ENCODE assay signal across 8 mouse cellular contexts in the genomic region with DNA sequence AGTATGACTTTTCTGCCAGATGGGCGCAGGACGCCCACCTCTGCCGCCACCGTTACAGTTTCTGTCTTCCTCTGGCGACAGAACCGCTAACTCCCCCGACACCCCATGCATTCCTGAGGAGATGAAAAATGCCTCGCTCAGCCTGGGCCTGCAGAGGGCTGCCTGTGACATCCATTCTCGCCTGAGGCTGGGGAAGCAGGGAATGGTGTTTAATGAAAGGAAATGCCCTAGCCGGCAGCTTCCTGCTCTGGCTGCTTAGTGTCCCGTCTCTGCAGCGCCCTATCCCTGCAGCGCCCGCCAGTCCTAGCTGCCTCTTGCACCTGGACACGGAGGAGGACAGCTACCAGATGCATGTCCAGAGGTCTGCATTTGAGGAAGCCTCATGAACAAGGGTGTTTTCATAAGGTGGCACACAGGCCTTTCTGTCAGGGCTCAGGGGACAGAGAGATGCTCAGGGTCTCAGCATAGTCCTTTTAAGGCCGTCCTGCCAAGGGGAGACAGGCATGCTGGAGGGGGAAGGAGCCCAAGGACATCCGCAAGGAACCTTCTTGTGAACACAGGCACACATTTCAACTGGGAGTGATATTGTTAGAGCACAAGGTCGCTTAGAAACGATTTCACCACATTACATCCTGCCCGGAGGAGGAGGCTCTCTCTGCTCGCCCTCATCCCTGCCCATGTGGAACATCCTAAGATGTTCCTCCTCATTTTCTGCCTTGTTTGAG. TPM values are rescaled to one million over a fixed set of nuclear protein-coding genes. Genes with fewer than 3 reads are reported as not detected.
DNase-seq lines count a peak whose midpoint lies in the region; ATAC-seq and TF ChIP-seq lines count a peak whose summit lies in the region.

No protein-coding gene starts in this region.

- no peak overlapping the region for H3K9ac ChIP-seq in lung, embryonic 16.5 days (ENCODE audit: low read length)
- peak overlapping the region; percentile 60 for H3K9ac ChIP-seq in forebrain, embryonic 12.5 days

- H3K79me2 ChIP-seq in myocyte (ENCODE audit: control insufficient read depth, insufficient read depth), result no peaks in the 10 kb centered on the region

- H3K4me2 ChIP-seq in lung, embryonic 16.5 days (ENCODE audit: low read depth, low read length), result peak overlapping the region; percentile 7
- peak overlapping the region; percentile 61 for H3K4me2 ChIP-seq in forebrain, embryonic 12.5 days
- peak overlapping the region; percentile 74 for H3K4me2 ChIP-seq in myocyte (ENCODE audit: low read depth)

- no peak for TF ChIP-seq POLR2A in myocyte (IDR thresholded peaks at IDR 0.05; ENCODE audit: insufficient read length, low read depth)

- no peak overlapping the region for H3K27ac ChIP-seq in lung, embryonic 16.5 days (ENCODE audit: low read length)
- H3K27ac ChIP-seq in forebrain, embryonic 12.5 days, result peak overlapping the region; percentile 74

- H3K27me3 ChIP-seq in lung, embryonic 16.5 days (ENCODE audit: control insufficient read depth, insufficient read depth, low read depth, low read length), result peaks cover 10% of the 10 kb centered on the region; the same call in 1 of the 2 replicates
- H3K27me3 ChIP-seq in forebrain, embryonic 12.5 days, result peaks cover 7% of the 10 kb centered on the region; the same call in 1 of the 2 replicates
- no peaks in the 10 kb centered on the region for H3K27me3 ChIP-seq in myocyte (ENCODE audit: control insufficient read depth, insufficient read depth, insufficient read length)

- H3ac ChIP-seq in myocyte (ENCODE audit: control insufficient read depth, insufficient read length), result no peak overlapping the region

- H3K9me3 ChIP-seq in lung, embryonic 16.5 days (ENCODE audit: control insufficient read depth, low read length), result no peaks in the 10 kb centered on the region
- H3K9me3 ChIP-seq in forebrain, embryonic 12.5 days, result no peaks in the 10 kb centered on the region

- no peaks in the 10 kb centered on the region for H3K36me3 ChIP-seq in lung, embryonic 16.5 days (ENCODE audit: control insufficient read depth, insufficient read depth, low read length)
- H3K36me3 ChIP-seq in forebrain, embryonic 12.5 days (replicated peaks), result no peaks in the 10 kb centered on the region
- no peaks in the 10 kb centered on the region for H3K36me3 ChIP-seq in myocyte (ENCODE audit: control insufficient read depth, insufficient read depth)

- no peak for DNase-seq in lung, postnatal 4 days
- peak; percentile 78 for DNase-seq in layer of hippocampus, adult 11-12 months (ENCODE audit: low spot score)
- no peak for DNase-seq in urinary bladder, postnatal 4 days (ENCODE audit: low spot score in 2 of 2)
- DNase-seq in adrenal gland, postnatal 25 days, result no peak
- no peak for DNase-seq in c-Kit-positive CD71-positive TER-119-positive erythroid progenitor cells, embryonic 14.5 days (ENCODE audit: low spot score)

- ATAC-seq in lung, embryonic 16.5 days (ENCODE audit: low read depth), result no peak
- peak; percentile 64 for ATAC-seq in forebrain, embryonic 12.5 days (ENCODE audit: low FRiP score)

- 11% methylated on average over 21 of the region's 21 CpGs for WGBS in lung, embryonic 16.5 days
- 13% methylated on average over 21 of the region's 21 CpGs for WGBS in forebrain, embryonic 12.5 days

- peaks cover 3% of the 10 kb centered on the region for H3K4me1 ChIP-seq in lung, embryonic 16.5 days (replicated peaks; ENCODE audit: control insufficient read depth, insufficient read depth, low read length)
- H3K4me1 ChIP-seq in forebrain, embryonic 12.5 days, result peaks cover 53% of the 10 kb centered on the region

- H3K4me3 ChIP-seq in lung, embryonic 16.5 days (ENCODE audit: low read length), result 0 out of 2 replicates have a peak overlapping the region, but pooled peaks have one; percentile 6
- H3K4me3 ChIP-seq in forebrain, embryonic 12.5 days (replicated peaks), result peak overlapping the region; percentile 34
- no peak overlapping the region for H3K4me3 ChIP-seq in myocyte

TF ChIP-seq in myocyte, 11 proteins besides CTCF, POLR2A, EP300 and RAD21:
- TF ChIP-seq CEBPB (IDR thresholded peaks at IDR 0.05; ENCODE audit: insufficient read depth, poor library complexity, severe bottlenecking) (no peak), MYOD1 (IDR thresholded peaks at IDR 0.05; ENCODE audit: control insufficient read depth in 1 of 3, insufficient read length in 2 of 3, low read depth in 2 of 3) (peak in 1 of 3 experiments; percentile 4)

RNA-seq across cellular contexts. Expression of a gene that starts 13.7 kb away (rescaled TPM):
- polyA plus RNA-seq in lung, embryonic 16.5 days (2015; fragmentation: Nextera tagmentation; extraction: Ambion mirVana), result 0.50 and 0.52 TPM in 2 replicates
- 10.3 and 15.1 TPM in 2 replicates for polyA plus RNA-seq in forebrain, embryonic 12.5 days (2016; fragmentation: Nextera tagmentation; extraction: Ambion mirVana)
- polyA plus RNA-seq in myocyte (2012; fragmentation: generic; extraction: Trizol), result 14.3 TPM
- total RNA-seq in adrenal gland, postnatal 25 days (2021), result 0.52 and 1.1 TPM in 2 replicates

RNA-seq across cellular contexts. Expression of a gene that starts 22.1 kb away (rescaled TPM):
- 26.9 TPM in 2 replicates for polyA plus RNA-seq in lung, embryonic 16.5 days (2015; fragmentation: Nextera tagmentation; extraction: Ambion mirVana)
- polyA plus RNA-seq in forebrain, embryonic 12.5 days (2016; fragmentation: Nextera tagmentation; extraction: Ambion mirVana), result 17.8 and 21.0 TPM in 2 replicates
- polyA plus RNA-seq in myocyte (2012; fragmentation: generic; extraction: Trizol), result 36.3 TPM
- 41.0 and 41.5 TPM in 2 replicates for total RNA-seq in adrenal gland, postnatal 25 days (2021)

RNA-seq across cellular contexts. Expression of a gene that starts 59.7 kb away (rescaled TPM):
- polyA plus RNA-seq in lung, embryonic 16.5 days (2015; fragmentation: Nextera tagmentation; extraction: Ambion mirVana), result 0.11 and 0.21 TPM in 2 replicates
- polyA plus RNA-seq in forebrain, embryonic 12.5 days (2016; fragmentation: Nextera tagmentation; extraction: Ambion mirVana), result 0.10 TPM in 1 of 2 replicates, not detected in the other
- polyA plus RNA-seq in myocyte (2012; fragmentation: generic; extraction: Trizol), result not detected
- 0.21 TPM in 1 of 2 replicates, not detected in the other for total RNA-seq in adrenal gland, postnatal 25 days (2021)

Comparison
In these comparisons a context has a peak if more than half of its experiments do, and no peak if none do; other contexts are left out.
1. H3K4me2 ChIP-seq: peak in every context shown above with its lines; median percentile 74 in myocyte; 61 in forebrain, embryonic 12.5 days; 7 in lung, embryonic 16.5 days.